Mouse (Mus musculus) intestine, embryonic 16.5 days (tissue): ENCODE measurements around the gene Gm10135. TPM values are rescaled to one million over a fixed set of nuclear protein-coding genes. Genes with fewer than 3 reads are reported as not detected.
"Not testable (repeated sequence)": the region's sequence is repeated elsewhere in the genome, so short reads cannot be mapped to it uniquely, and the experiment has no call there.

Experiments
- ATAC-seq: fragments of 200-750 bp; cut with Nextera tagmentation; 2 replicates; pipeline ENCODE4 v1.8.0; 2017; ENCODE audit warnings: moderate TSS enrichment, moderate library complexity
- H3K27ac ChIP-seq: fragments of 300-500 bp; sonication (generic); 2 replicates; pipeline ENCODE4 v1.5.1; 2014; ENCODE audit warnings: mild to moderate bottlenecking, low read length
- H3K27me3 ChIP-seq: fragments of 300-500 bp; sonication (generic); replicated peaks from 2 replicates; pipeline ENCODE4 v1.6.1; 2014; ENCODE audit warnings: low read length, control low read depth, mixed read lengths; ENCODE audit not compliant: control insufficient read depth, insufficient read depth
- H3K36me3 ChIP-seq: fragments of 300-500 bp; sonication (generic); 2 replicates; pipeline ENCODE4 v1.6.1; 2014; ENCODE audit warnings: low read length, control low read depth; ENCODE audit not compliant: control insufficient read depth, insufficient read depth
- H3K4me1 ChIP-seq: fragments of 300-500 bp; sonication (generic); 2 replicates; pipeline ENCODE4 v1.6.1; 2014; ENCODE audit warnings: low read length, control low read depth, mixed read lengths; ENCODE audit not compliant: control insufficient read depth, insufficient read depth
- H3K4me2 ChIP-seq: fragments of 300-500 bp; sonication (generic); 2 replicates; pipeline ENCODE4 v1.6.1; 2014; ENCODE audit warnings: low read depth, low read length, control low read depth
- H3K4me3 ChIP-seq: fragments of 300-500 bp; sonication (generic); 2 replicates; pipeline ENCODE4 v1.5.1; 2014; ENCODE audit warnings: mild to moderate bottlenecking, low read length
- H3K9ac ChIP-seq: fragments of 300-500 bp; sonication (generic); 2 replicates; pipeline ENCODE4 v1.6.1; 2014; ENCODE audit warnings: low read depth, low read length
- H3K9me3 ChIP-seq: fragments of 300-500 bp; sonication (generic); 2 replicates; pipeline ENCODE4 v1.6.1; 2016; ENCODE audit warnings: low read length, control low read depth; ENCODE audit not compliant: control insufficient read depth
- WGBS: fragments of 180-500 bp; shearing (Covaris S2); extraction: QIAGEN DNeasy Blood & Tissue Kit; methylation state at CpG from one replicate; pipeline ENCODE4 v1.1.7; 2014; 5-methylcytosine and 5-hydroxymethylcytosine counted together
- polyA plus RNA-seq: library from polyadenylated mRNA; unstranded; fragments of >200 nt; fragmentation: Nextera tagmentation; extraction: Ambion mirVana; gene quantifications from 2 replicates; pipeline ENCODE4 v1.2.1, GENCODE M21; 2015

Gene Gm10135
- polyA plus RNA-seq, result not detected in 2 replicates

DNA sequence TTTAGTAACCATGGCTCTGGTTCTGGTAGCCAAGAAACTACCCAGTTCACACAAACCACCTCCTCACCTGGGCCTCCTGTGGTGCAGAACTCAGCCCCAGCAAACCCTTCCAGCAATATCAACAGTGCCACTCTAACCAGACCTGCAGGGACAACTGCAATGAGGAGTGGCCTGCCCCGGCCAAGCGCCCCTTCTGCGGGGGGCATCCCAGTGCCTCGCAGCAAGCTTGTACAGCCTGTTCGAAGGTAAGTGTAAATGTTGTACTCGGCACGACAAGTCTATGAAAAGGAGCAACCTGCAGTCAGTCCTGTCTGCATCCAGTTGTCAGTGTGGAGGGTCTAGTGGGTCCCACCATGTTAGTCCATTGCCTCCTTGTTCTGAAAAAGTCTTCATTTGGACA is at the start of gene Gm10135:
Gene Gm10135 (minus strand): TSS at position 101 of the 400 bp plus-strand sequence.
- Histone ChIP-seq H3K36me3 (no peaks in the 10 kb centered on the region), H3K27ac (no peak within 1 kb of the TSS), H3K27me3 (no peaks in the 10 kb centered on the region), H3K4me1 (no peaks in the 10 kb centered on the region), H3K4me2 (no peak within 1 kb of the TSS), H3K9ac (no peak within 1 kb of the TSS), H3K9me3 (no peaks in the 10 kb centered on the region), H3K4me3 (no peak within 1 kb of the TSS)
- 97% methylated on average over 7 of the region's 7 CpGs for WGBS
- no peak for ATAC-seq

DNA sequence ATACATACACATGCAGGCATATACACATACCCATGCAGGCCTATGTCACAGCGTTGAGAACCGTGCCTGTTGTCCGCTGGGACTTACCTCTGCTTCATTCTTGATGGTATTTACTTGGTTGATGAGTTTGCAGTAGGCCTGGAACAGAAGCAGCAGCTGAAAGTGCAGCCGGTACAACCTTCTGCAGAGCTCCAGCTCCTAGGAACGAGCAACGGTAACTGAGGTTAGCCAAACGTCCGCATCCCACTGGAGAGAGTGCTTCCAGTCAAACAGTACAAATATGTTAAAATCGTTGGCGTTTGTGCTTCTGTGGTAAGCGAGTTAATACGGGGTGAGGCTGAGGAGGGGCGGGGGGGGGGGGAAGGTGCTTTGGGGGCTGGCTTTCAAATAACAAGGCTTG is 49.3 kb upstream of the Gm10135 start:
- ATAC-seq, result no peak
- H3K9ac ChIP-seq, result no peak overlapping the region
- no peaks in the 10 kb centered on the region for H3K4me1 ChIP-seq
- no peak overlapping the region for H3K27ac ChIP-seq
- 96% methylated on average over 13 of the region's 13 CpGs for WGBS
- no peak overlapping the region for H3K4me2 ChIP-seq
- no peaks in the 10 kb centered on the region for H3K27me3 ChIP-seq
- no peaks in the 10 kb centered on the region for H3K36me3 ChIP-seq
- H3K4me3 ChIP-seq, result no peak overlapping the region
- H3K9me3 ChIP-seq, result no peaks in the 10 kb centered on the region

DNA sequence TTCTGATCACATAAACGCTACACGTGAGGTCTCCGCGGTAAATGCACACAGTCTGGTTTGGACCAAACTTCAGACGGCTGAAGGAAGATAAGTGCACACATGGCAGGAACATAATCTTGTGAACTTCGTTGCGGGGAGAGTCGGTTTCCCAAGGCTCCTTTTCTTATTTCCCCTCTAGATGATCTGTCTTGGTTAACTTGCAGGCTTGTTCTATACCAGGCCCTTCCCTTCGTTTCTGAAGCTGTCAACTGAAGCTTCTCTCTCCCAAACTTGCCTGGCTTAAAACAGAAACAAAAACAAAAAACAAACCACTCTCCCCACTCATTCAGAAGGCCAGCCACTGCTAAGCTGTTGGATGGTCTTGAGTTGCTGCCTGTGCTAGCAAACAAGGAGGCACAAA is 40.2 kb upstream of the Gm10135 start:
- no peak overlapping the region for H3K4me2 ChIP-seq
- no peaks in the 10 kb centered on the region for H3K9me3 ChIP-seq
- no peaks in the 10 kb centered on the region for H3K4me1 ChIP-seq
- no peak overlapping the region for H3K27ac ChIP-seq
- no peak overlapping the region for H3K4me3 ChIP-seq
- H3K9ac ChIP-seq, result no peak overlapping the region
- no peaks in the 10 kb centered on the region for H3K36me3 ChIP-seq
- 42% methylated on average over 9 of the region's 9 CpGs for WGBS
- H3K27me3 ChIP-seq, result peaks cover 4% of the 10 kb centered on the region; the same call in 1 of the 2 replicates
- no peak for ATAC-seq

DNA sequence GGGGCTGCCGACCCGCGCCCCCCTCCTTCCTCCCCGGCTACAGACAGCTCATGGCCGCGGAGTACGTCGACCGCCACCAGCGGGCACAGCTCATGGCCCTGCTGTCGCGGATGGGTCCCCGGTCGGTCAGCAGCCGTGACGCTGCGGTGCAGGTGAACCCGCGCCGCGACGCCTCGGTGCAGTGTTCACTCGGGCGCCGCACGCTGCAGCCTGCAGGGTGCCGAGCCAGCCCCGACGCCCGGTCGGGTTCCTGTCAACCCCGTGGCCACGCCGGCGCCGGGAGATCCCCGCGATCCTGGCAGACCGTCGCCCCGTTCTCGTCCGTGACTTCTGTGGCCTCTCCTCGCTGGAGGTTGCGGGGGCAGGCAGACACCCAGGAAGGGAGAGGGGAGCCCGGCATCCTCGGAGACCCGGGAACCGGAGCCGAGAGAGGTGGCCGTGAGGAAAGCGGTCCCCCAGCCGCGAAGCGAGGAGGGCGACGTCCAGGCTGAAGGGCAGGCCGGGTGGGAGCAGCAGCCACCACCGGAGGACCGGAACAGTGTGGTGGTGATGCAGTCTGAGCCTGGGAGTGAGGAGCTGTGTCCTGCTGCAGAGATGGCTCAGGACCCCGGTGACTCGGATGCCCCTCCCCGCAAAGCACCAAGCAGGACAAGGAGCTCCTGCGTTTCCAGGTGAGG is 39.2 kb upstream of the Gm10135 start:
- H3K4me2 ChIP-seq, result peak overlapping the region; percentile 83
- 2% methylated on average over 51 of the region's 65 CpGs for WGBS
- H3K36me3 ChIP-seq, H3K4me1 ChIP-seq, H3K27ac ChIP-seq, H3K9me3 ChIP-seq, H3K27me3 ChIP-seq: not testable (repeated sequence)
- peak overlapping the region; percentile 62 for H3K9ac ChIP-seq
- peak overlapping the region; percentile 46 for H3K4me3 ChIP-seq
- peak; percentile 72 for ATAC-seq

DNA sequence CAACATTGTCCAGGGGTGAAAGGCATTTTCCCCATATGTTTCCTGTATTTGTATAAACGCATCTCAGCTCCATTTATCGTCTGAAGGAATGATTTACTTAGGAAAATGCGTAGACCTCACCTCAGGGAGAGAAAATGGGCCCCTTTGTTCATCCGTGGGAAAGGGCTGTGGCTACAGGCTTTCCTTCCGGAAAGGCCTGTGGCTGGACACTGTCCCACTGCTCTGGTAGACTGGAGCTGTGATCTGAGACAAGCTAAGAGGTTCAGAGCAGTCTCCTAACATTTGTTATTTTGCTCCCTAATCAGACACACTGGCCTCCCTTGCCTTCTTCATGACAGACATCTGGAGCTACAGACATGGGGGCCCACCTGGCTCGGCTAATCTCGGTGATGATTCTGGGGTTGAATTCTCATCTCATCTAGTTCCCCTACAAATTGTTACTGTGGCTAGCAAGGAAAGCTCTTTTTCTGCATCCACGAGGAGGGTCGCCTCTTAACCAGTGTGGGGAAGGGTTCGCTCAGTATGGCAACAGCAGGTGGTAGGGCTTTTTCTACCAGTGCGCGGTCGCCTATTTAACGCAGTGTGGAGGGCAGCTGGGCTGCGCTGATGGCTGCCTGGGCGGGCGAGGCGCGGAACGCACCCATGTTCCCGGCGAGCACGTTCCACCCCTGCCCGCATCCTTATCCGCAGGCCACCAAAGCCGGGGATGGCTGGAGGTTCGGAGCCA is 38.5 kb upstream of the Gm10135 start:
- not testable (repeated sequence) for H3K9ac ChIP-seq, H3K9me3 ChIP-seq, H3K4me1 ChIP-seq, H3K36me3 ChIP-seq, H3K27me3 ChIP-seq, H3K27ac ChIP-seq
- peak; percentile 59 for ATAC-seq
- Histone ChIP-seq H3K4me2 (peak overlapping the region; percentile 83), H3K4me3 (peak overlapping the region; percentile 46; the same call in 1 of the 2 replicates)
- WGBS, result 23% methylated on average over 20 of the region's 27 CpGs

DNA sequence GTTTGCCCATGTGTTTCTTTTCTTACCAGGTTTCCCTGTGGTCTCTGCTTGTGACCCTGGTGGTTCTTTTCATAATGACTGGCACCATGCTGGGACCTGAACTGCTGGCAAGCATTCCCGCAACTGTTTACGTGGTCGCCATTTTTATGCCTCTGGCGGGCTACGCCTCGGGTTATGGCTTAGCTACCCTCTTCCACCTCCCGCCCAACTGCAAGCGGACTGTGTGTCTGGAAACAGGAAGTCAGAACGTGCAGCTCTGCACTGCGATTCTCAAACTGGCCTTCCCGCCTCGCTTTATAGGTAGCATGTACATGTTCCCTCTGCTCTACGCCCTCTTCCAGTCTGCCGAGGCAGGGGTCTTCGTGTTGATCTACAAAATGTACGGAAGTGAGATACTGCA is 37.3 kb upstream of the Gm10135 start:
- H3K9me3 ChIP-seq, H3K4me1 ChIP-seq, H3K9ac ChIP-seq, H3K4me3 ChIP-seq, H3K4me2 ChIP-seq, H3K36me3 ChIP-seq, ATAC-seq, H3K27ac ChIP-seq: not testable (repeated sequence)
- peaks cover 20% of the 10 kb centered on the region for H3K27me3 ChIP-seq
- 94% methylated on average over 14 of the region's 16 CpGs for WGBS

DNA sequence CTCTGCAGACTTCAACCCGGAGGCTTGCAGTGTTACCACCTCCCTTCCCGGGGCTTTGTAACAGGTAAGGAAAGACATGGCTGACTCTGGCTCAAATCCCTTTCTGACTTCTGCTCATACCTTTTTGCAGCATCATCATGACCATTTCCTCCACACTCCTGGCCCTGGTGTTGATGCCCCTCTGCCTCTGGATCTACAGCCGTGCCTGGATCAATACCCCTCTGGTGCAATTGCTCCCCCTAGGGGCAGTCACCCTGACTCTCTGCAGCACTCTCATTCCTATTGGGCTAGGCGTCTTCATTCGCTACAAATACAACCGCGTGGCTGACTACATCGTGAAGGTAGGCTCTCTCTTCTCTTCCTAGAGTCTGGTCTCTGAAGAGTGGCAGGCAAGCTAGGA is 33.7 kb upstream of the Gm10135 start:
- H3K27ac ChIP-seq, H3K4me3 ChIP-seq, H3K9me3 ChIP-seq, H3K4me1 ChIP-seq, H3K36me3 ChIP-seq, H3K4me2 ChIP-seq, H3K9ac ChIP-seq: not testable (repeated sequence)
- WGBS, result 37% methylated on average over 8 of the region's 8 CpGs
- ATAC-seq, result peak; percentile 21; the same call in 1 of the 2 replicates
- H3K27me3 ChIP-seq, result peaks cover 21% of the 10 kb centered on the region

DNA sequence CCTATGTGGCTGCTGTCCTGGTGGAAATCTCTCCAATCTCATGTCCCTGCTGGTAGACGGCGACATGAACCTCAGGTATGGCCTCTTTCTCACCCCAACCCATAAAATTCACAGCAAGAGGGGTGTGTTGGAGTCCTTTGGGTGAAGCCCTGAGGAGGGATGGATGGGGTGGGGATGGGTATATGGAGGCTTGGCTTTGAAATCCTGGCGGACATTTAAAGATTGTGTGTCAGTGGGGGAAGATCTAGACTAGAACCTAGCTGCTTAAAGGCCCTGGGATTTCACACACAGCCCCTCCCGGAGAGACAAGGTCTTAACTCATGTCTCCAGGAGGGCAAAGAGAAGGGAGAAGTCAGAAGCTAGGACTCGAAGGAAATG is 33.1 kb upstream of the Gm10135 start:
- 0 out of 2 replicates have a peak, but pooled peaks have one; percentile 3 for ATAC-seq
- Histone ChIP-seq H3K27me3 (peaks cover 21% of the 10 kb centered on the region), H3K9ac (no peak overlapping the region), H3K4me1 (peaks cover 3% of the 10 kb centered on the region), H3K4me3 (peak overlapping the region; percentile 43; the same call in 1 of the 2 replicates), H3K36me3 (no peaks in the 10 kb centered on the region), H3K9me3 (no peaks in the 10 kb centered on the region), H3K27ac (no peak overlapping the region), H3K4me2 (no peak overlapping the region)
- 43% methylated on average over 5 of the region's 5 CpGs for WGBS

DNA sequence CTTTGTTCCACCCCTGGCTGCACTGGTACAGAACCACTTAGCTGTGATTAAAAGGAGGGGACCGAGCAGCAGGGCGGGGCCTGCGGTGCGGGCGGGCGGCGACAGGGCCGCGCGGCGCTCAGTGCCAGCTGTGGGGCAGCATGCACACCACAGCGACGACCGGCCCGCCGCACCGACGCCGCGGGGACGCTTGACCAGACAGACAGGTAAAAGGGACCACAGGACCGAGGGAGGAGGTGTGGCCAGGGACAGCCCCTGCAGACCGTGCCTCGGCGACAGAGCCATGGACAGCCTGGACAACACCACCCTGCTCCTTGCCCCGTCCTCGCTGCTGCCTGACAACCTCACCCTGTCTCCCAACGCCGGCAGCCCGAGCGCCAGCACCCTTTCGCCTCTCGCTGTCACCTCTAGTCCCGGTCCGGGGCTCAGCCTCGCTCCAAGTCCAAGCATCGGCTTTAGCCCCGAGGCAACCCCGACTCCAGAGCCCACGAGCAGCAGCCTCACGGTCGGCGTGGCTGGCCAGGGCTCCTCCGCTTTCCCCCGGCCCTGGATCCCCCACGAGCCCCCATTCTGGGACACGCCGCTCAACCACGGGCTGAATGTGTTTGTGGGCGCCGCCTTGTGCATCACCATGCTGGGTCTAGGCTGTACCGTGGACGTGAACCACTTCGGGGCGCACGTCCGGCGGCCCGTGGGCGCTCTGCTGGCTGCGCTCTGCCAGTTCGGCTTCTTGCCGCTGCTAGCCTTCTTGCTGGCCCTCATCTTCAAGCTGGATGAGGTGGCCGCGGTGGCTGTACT is 32.5 kb upstream of the Gm10135 start, which contains the start of gene Slc10a4:
Gene Slc10a4 (plus strand): TSS at position 100 of the 798 bp plus-strand sequence.
- H3K27ac ChIP-seq, result no peak within 1 kb of the TSS
- peak within 1 kb of the TSS; percentile 70 for H3K4me2 ChIP-seq
- H3K36me3 ChIP-seq, result no peaks in the 10 kb centered on the region
- H3K9me3 ChIP-seq, result no peaks in the 10 kb centered on the region
- ATAC-seq, result peak; percentile 84
- H3K4me1 ChIP-seq, result peaks cover 3% of the 10 kb centered on the region
- H3K4me3 ChIP-seq, result peak within 1 kb of the TSS; percentile 43
- WGBS, result 8% methylated on average over 61 of the region's 65 CpGs
- H3K27me3 ChIP-seq, result peaks cover 21% of the 10 kb centered on the region
- H3K9ac ChIP-seq, result peak within 1 kb of the TSS; percentile 30
